Mouse (Mus musculus): ENCODE results near the gene Trim62.

DNA sequence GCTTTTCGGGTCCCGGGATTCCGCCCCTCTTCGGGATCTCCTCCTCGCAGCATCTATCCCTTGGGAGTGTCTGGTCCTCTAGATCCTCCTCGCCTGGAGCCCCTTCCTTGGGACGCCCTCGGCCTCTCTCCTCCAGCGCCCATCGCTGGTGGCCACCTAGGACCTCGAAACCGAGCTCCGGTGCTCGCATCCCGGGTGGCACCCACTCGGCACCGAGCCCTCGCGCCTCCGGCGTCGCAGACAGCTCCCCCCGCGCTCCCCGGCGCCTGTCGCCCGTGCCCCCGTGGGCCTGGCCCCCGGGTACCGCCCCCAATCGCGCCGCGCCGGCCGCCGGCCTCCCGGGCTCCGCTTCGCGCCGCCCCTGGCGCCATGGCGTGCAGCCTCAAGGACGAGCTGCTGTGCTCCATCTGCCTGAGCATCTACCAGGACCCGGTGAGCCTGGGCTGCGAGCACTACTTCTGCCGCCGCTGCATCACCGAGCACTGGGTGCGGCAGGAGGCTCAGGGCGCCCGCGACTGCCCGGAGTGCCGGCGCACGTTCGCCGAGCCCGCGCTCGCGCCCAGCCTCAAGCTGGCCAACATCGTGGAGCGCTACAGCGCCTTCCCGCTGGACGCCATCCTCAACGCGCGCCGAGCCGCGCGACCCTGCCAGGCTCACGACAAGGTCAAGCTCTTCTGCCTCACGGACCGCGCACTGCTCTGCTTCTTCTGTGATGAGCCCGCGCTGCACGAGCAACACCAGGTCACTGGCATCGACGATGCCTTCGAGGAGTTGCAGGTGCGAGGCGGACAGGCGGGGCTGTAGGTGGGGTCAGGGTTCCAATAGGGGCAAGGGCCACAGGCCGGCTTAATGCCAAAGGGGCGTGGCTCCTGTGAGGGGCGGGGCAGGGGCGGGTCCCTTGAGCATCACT, 676 bp downstream of the Trim62 start:
- TF ChIP-seq TAL1 (IDR thresholded peaks at IDR 0.05; ENCODE audit: low read length) (no peak), GATA1 (IDR thresholded peaks at IDR 0.05; ENCODE audit: low read length) (no peak)
